Mouse (Mus musculus): ENCODE measurements at regions not wholly inside any gene's neighbourhood (a gene's known extent, or its start where the extent isn't known, plus 50 kb on each side); places are given as distances from the start of the nearest gene placed in this dataset.
"Not testable (repeated sequence)": the region's sequence is repeated elsewhere in the genome, so short reads cannot be mapped to it uniquely, and the experiment has no call there.

DNA sequence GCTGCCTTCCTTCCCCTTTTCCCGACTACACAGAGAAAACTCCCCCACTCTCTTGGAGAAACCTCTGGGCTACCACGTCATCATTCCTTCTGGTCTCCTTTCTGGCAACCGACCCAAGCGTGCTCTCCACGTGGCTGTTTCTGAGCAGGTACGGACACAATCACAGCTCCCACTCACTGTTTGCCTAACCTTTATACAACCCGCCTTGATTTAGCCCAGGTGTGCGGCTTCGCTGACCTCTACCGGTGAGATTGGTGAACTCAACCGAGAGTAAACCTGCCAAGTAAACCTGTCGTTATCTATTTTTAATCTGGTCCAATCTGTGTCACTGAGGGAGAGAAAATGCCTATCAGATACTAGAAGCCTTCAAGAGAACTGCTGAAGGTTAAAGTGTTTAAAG is 142.7 kb upstream of the Gnai1 start:
- DNase-seq = peak; percentile 3

DNA sequence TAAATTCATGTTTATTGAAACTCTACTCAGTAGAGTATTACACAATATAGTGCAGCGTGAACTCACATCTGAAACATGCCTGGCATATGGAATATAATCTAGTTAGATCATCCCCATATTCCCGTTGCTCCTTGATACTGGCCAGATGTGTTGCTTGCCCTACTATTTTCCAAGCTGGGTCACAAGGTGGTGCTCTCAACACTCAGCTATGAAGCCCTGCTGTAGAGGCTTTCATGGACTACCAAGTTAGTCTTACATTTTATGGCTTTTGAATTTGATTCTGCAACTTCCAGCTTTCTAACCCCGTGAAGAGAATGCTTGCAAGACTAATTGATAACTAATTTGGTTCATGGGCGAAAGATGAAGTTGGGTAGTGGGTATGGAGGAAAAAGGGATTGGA is 134.2 kb upstream of the Gnai1 start:
- DNase-seq = no peak

DNA sequence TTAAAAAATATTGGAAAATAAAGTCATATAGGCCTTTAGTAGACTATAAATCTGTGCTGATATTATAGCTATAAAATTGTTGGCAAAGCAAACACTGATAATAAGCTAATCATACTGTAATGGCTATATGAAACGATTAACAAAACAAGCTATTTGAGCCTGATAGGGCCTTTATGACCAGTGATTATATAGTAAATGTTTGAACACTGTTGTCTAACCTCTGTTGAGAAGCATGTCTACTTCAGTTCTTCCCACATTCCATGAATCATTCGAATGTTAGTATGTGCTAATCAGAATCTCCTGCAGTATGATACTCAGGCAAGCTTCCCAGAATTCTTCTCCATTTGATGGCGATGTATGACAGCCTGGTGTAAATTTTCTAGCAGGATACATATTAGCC is 129.6 kb upstream of the Gnai1 start:
- no peak for DNase-seq

DNA sequence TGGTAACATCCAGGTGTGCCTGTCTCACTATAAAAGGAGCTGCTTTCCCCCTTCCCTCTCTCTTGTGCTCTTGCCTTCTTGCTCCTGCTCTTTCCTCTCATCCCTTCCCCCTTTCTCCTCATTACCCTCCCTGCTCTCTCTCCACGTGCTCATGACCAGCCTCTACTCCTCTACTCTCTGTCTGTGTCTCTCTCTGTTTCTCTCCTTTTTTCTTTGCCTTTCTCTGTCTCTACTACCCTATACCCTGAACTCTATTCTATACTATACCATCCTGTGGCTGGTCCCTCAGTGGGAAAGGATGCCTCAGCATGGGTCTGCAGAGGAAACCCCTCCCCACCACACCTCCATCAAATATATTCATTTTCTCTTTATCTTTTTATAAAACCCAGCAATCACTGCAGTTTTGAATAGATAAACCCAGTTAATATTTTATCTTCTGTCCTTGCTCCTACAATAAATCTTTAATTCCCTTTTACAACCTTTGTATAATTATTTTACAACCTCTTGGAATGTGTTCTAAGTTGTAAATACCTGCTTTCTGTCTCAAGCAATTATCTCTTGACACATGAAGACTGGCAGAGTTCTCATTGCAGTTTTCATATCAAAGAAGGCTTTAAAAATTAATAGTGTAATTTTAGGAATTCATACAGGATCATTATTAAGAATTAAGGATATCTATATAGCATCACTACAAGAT is 127.1 kb upstream of the Gnai1 start:
- DNase-seq = no peak

DNA sequence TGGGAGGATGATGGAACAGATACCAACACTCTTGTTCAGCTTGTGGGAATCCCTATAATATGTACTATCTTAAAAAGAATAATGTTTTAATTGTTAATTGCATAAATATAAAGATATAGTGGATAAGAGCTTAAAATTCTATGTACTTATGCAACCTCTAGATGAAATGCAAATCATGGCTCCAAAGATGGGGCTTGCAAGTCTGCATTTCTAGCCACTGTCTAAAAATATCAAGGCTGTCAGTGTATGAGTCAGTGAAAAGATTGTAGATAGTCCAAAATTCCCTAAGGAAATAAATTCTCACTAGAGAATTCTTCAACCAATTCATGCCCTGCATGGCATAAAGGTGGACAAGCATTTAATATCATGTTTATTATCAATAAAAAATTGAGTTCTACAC is 124.2 kb upstream of the Gnai1 start:
- no peak for DNase-seq

DNA sequence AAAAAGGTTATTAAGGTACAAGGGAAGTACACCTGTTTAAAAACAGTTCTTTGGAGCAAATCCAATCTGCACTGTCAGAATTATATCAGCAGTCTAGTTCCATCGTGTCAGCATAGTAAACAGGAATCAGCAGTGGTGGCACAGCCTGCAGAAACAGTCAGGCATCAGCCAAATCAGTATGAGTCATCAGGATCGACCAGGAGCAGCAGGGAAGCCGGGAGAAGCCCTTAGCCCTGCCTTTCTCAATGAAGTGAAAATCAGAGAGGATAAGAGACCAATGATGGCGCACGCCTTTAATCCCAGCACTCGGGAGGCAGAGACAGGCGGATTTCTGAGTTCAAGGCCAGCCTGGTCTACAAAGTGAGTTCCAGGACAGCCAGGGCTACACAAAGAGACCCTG is 118.3 kb upstream of the Gnai1 start:
- DNase-seq = no peak

DNA sequence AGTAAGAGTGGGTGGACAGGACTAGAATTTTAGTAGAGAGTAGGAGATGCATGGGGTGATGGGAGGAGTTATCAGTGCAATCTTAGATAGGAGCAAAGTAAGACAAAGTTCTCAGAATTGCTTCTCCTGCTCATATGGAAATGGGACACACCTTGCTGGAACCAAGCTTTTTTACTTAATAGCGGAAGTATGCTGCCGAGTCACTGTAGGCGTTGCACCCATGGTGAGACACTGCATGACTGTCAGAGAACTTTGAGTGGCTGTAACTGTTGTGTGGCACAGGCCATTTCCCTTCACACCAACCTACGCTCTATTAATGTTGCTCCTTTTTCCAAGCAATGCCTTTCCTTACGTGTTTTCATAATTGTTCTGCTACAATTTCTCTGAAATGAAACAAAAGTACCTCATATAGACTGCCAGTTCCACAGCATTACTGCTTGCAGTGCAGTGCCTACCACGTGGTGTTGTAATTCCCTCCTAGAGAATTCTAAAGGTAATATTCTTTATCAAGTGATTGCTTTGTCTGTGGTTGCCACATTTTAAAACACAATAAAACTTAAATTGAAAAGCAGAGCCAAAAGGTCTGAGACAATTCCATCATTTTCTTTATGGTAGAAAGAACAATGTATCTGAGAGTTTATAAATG is 117.3 kb upstream of the Gnai1 start:
- DNase-seq = no peak

DNA sequence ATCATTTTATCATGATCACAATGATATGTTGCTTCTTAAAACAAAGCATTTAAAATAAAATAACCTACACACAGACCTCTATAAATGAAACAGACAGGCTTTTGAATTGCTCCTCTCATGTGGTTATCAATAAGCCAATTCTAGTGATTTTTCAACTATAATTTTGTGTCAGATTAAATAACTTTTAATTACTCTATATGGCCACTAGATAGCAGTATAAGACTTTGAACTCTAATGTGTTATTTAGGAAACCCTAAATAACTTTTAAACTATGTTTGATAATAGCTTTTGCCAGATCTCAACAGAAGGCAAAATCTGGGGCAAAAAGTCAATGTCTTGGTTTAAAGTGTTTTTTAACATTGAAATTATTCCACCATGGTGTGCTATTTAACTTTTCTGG is 112.0 kb upstream of the Gnai1 start:
- no peak for DNase-seq

DNA sequence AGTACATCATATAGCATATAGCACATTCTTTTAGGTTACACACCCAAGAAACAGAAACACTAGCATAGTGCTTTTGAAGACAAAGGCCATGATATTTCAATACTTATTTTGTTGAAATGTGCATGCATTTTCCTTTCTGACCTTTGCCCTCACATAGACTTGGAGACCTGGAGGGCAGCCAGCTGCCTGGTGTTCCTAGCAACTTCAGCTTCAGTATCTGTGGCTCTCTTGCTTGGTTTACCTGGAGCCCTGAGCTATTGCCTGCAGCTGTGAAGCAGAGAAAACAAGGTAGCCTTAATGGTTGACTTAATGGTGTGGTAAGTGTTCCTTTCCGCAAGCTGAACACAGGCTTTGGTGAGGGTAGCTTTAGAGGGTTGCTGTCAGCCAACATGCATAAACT is 97.6 kb upstream of the Gnai1 start:
- DNase-seq = peak; percentile 28

DNA sequence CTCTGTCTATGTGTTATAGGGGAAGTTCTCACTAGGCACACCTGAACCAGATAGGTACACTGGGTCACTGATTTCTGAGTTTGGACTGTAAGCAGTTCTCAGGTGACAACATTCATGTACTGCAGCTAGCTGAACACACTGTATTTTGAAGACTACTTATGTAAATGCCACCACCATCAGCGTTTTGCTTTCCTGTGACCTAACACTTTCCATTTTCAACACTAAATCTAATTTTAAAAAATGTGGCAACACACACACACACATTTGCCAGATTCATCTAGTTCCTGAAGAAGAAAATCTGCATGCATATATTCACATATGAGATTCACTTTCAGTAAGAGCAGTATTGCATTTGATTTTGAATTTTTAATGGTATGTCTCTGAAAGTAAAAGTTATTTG is 96.0 kb upstream of the Gnai1 start:
- DNase-seq = no peak

DNA sequence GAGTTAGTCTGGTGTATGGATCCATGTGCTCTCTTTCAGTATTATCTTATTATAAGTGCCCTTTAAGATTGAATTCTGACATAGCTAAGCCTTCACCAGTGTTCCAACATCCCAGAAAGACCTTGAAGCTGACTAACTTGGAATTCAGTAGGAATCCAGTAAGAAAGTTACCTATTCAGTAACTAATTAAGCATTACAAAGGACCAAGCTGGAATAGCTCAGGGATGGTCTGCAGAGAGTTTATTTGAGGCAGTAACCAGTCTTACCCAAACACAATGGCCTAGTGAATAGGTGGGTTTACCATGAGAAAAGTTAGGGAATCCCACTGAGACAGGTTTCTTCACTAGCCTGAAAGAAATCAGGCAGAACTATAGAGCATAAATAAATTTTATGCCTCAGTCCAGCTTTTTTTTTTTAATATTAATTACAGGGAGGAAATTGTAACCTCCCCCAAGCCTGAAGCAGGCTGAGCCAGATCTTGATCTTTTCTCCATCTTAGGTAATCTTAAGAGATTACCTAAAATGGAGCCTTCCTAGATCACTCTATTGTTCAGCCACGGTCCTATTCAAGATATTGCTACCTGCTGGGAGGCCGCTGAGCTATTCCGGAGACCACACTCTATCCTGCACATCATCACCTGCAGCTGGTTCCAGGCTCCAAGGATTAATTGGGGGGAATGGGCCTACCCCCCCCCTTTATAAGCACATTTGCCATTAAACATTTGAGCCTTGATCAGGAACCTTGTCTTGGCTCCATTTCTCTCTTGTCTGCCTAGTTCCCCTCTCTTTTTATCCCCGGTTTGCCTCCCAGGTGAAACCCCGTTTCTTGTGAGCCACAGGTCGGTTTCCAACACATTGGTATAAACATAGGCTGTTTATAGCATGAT is 93.0 kb upstream of the Gnai1 start:
- DNase-seq = not testable (repeated sequence)

DNA sequence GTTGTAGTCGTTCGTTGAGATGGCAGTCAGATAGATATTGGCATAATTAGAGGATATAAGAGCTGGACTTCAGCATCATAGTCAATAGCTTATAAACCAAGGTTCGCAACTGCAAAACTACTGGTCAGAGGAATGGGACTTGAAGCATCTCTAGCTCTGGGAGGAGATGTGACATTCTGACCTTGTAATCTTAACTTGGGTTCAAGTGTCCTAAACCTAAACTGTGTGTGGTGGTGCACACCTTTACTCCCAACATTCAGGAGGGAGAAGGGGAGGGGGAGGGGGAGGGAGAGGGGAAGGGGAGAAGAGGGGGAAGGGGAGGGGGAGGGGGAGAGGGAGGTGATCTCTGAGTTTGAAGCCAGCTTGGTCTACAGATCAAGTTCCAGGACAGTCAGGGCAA is 89.1 kb upstream of the Gnai1 start:
- no peak for DNase-seq

DNA sequence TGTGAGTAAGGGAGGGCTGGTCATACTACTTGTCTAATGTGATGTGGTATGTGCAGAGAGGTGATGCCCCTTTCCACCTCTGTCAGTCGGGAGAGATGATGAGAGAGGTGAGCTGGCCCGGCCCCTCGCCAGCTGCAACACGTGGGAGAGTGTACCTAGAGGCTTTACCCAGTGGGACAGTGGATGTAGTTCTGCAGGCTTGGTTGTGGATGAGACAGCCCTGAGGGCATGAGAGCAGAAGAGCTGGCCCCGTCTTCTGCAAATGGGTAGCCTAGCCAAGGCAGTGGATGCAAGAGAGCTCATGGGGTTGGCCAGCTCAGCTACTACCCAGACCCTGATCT is 88.1 kb upstream of the Gnai1 start:
- DNase-seq = no peak

DNA sequence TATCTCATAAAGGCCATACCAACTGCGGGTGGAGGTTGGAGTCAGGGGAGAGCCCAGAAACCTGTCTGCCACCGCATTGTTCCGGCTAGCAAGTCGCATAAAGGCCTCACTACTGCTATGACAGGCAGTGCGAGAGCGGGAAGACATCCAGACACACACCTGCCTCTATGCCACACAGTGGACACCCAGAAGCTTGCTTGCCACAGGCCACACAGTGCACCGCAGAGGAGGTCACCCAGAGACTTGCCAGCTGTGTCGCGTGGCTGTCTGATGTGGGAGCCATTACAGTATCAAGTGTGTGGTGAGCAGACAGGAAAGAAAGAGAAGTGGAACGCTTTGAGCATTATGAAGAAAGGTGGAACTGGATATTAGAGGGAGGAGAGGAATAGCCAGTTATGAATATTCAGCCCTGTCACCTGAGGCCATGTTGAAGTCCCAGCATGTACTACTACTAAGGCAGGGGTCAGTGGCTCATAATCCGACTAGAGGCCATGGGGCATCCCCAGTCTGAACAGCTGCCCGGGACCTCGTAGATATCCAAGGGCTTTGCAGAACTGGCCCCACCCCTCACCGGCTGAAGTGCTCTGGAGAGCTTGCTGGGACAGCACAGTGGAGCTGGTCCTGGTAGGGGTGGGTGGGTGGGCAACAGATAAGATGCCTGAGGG is 87.6 kb upstream of the Gnai1 start:
- no peak for DNase-seq

DNA sequence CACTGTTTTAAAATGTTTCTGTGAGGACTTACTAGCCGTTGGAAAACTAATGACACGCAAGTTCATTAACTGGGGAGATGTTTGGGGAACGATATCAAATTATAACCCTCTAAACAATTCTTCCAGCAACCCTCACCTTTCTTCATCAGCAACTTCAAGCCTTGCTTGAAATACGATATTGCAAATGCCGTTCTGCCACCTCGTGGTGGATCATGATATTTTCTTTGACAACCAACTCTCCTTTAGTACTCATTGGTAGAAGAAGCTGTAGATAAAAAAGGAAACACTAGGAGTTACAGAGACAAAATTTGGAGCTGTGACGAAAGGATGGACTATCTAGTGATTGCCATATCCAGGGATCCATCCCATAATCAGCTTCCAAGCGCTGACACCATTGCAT is 85.8 kb upstream of the Gnai1 start:
- DNase-seq = peak; percentile 27

DNA sequence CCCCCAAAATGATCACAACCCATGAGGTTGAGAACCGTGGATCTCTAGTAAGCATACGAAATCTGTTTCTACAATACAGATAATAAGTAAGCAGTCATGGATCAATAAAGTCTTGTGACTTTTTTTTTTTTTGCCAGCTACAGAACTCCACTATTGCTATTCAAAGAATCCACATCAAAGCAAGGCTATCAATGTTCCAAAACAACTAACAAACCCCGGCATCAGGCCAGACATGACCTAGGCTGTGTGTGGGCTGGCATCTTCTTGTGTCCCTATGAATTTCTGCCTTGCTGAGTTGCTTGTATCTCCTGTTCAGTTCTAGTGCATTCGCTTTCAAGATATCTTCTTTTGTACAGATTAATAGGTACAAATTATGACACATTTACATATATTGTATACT is 79.8 kb upstream of the Gnai1 start:
- no peak for DNase-seq

DNA sequence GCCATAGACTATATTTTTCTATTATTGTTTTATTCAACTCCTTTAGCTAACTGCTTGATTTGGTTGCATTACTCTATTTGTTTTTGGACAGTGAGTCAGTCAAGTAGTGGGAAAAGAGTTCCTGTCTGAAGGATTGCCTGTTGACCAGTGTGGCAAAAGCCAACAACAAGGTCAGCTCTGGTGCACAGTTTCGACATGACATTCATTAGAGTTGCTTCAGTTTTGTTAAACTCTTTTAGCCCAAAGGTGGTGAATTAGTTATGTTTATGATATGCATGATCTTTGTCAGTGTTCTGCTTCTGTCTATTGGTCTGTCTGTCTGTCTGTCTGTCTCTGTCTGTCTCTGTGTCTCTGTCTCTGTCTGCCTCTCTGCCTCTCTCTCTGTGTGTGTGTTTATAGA is 79.1 kb upstream of the Gnai1 start:
- no peak for DNase-seq

DNA sequence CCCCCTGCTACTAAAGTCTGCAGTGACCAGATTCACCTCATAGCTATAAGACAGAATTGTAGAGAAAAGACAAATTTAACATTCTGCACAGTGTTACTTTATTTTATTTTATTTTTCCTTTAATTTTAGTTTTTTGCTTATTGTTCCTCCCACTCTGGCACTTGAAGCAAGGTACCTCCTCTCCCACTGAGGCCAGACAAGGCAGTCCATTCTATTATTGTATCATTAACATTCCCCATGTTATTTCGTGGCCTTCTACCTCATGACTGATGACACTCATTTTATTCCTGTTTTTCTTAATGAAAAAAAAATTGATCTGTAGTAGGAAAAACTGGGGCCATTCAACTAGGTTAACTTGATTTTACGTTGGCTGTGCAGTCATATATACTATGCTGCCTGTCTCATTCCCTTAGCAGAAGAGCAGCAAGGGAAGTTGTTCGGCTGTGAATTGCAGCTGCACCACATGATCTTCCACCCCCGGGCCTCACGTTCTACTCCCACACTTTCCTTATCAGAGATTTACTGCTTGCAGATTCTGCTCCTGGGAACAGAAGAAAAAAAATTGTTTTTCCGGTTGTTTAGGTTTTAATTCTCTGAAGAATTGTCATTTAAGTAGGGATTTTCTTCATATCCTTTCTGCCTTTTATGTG is 76.1 kb upstream of the Gnai1 start:
- no peak for DNase-seq

DNA sequence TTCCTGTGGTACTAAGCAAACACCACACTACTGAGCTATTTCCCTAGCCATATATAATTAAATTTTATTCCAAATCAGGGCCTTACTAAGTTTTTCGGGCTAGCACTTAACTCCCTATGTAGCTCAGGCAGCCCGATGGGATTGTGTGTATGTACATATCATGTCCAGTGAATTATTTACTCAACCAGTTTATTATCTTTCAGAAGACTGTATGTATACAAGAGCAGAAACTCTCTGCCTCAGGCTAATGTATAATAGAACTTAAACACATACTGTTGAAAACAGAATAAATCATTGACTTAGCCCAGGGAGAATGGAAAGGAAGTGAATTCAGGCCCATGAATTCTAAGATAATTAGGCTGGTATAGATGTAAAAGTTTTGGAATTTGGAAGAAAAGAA is 74.1 kb upstream of the Gnai1 start:
- no peak for DNase-seq

DNA sequence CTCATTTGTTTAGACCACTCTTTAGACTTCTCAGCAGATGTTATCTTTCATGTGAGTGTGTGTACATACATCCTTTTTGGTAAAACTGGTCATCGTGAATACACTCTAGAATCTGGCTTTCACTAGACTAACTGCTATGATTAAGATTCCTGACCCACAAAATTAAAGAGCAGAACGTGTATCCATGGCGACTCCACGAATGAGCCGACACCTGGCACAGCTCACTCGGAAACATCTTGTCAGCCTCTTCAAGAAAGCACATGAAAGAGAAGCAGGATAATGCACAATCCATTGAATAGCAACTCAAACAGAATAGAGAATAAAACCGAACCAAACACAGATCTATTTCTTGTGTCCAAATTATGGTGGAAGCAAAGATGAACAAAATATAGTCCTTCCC is 73.1 kb upstream of the Gnai1 start:
- no peak for DNase-seq

DNA sequence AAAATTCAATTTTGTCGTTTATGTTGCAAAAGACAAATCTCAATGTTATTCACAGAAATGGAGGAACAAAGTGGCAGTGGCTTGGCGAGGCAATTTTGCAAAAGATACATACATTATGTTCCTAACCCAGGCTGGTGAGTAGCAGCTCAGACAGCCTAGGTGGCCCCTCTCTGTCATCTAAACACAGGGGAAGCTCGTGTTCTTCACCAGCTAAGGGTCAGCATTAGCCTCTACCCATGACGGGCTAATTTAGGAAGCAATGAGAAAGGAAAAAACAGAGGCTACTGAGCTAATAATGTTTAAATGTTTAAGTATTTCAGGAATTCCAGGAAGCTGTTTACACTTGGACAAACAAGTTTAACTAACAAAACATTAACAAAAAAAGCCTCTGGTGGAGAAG is 64.9 kb upstream of the Gnai1 start:
- no peak for DNase-seq

DNA sequence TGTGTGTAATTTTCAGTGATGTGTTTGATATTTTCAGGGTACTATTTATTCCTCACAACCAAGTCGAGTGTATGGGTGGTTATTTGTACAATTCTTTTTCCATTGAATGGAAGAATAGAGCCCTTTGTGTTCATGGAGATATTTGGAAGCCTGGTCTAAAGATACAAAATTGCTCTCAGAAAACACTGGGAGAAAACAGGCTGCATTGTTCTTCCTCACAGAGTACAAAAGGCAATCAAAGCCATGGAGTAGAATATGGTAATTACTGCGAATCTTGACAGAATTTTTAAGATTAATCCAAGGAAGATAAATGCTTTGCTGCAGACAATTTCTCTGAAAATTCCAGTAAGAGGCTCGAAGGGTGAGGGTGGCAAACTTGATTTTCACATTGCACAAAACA is 54.7 kb upstream of the Gnai1 start:
- no peak for DNase-seq

Measured in kidney, adult 11 months (tissue).